Mouse (Mus musculus) ovary, adult 18-20 months (tissue): ENCODE measurements around the gene Fndc4.

Source experiments
- DNase-seq: peaks from one replicate; pipeline ENCODE4 v3.0.0; 2022; ENCODE audit warnings: low spot score, mixed read lengths

Fndc4 gene

GRCm38 (mm10) chr5:31295606-31296141 is at the start of gene Fndc4:
Gene Fndc4, minus strand, starts transcription at chr5:31296080.
- no peak for DNase-seq

DNA sequence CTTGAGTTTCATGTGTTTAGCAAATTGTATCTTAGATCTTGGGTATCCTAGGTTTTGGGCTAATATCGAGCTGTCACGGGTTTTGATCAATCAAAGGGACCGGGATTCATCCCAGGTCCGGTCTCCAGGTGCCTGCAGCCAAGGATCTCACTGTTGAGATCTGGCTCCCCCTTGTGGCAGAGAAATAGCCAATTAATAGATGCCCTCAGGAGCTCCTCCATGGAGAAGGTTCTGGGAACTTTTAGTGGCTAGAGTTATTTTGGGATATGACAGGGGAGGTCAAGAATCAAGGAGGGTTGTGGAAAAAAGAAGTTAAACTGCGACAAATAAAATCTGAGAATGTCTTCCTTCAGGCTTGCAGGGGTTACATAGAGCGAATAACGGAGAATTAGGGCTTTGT is 32.4 kb upstream of the Fndc4 start:
- DNase-seq = peak; percentile 14

DNA sequence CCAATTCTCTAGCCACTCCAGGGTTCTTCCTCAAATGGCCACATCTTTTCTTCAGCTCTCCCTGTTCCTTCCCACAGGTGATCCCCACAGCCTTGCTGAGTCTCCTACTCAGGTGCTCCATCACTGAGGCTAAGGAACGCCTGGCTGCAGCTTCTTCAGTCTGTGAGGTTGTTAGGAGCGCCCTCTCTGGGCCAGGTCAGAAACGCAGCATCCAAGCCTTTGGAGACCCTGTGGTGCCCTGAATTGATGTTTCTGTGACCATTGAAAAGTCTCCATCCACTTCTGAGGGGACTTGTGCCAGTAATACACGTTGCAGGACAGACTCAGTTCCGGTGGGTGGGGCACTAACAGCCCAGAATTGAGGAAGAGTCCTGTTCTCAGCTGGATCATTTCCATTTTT is 31.0 kb upstream of the Fndc4 start:
- no peak for DNase-seq

DNA sequence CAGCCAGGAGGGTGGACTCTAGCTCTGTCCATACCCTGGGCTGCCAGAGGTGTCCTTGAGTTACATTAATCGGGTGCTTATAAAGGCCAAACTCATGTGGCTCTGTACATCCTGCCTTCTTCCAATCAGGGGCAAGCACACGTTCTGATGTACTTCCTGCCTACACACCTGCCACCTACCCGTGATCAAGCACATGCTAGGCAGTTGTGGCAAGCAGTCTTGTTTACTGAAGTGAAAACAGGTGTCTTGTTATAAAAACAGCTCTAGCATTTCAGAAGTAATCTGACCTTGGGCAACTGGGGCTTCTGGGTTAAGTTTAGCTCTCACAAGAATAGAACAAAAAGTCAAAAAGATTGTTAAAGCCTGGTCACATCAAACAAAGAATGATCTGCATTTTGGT is 28.2 kb upstream of the Fndc4 start:
- DNase-seq = no peak

- no peak for DNase-seq
Measured at GRCm38 (mm10) chr5:31322776-31323175, 26.9 kb upstream of the Fndc4 start.

- no peak for DNase-seq
Measured at GRCm38 (mm10) chr5:31312806-31313205, 16.9 kb upstream of the Fndc4 start.

GRCm38 (mm10) chr5:31303093-31303492 is 7.2 kb upstream of the Fndc4 start:
- no peak for DNase-seq

DNA sequence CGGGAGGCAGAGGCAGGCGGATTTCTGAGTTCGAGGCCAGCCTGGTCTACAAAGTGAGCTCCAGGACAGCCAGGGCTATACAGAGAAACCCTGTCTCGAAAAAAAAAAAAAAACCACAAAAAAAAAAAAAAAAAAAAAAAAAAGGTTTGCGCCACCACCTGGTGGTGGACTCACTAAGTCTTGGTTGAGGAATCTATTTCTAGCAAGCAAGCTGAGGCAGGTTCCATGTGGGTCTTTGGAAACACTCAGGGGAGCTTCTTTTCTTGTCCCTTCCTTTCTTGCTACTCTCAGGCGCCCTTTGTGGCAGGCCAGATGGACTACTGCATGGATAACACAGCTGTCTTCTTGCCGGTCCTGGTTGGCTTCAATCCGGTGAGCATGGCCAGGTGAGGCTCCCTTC is 6.0 kb upstream of the Fndc4 start:
- DNase-seq = no peak

- no peak for DNase-seq
Measured at GRCm38 (mm10) chr5:31298486-31298885, 2.6 kb upstream of the Fndc4 start.

DNA sequence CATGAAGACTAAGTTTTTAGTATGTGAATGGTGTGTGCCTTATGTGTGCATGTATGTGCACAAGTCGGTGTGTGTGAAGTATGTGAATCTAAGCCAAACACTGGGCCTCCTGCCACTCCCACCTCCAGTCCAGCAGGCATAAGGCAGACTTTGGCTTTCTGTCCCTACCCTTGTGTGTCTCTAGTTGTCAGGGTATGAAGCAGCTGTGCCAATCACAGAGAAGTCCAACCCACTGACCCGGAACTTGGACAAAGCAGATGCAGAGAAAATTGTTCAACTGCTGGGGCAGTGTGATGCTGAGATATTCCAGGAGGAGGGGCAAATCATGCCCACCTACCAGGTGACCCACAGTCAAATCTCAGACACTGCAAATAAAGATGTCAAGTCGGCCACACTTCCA is 2.1 kb upstream of the Fndc4 start:
- no peak for DNase-seq

GRCm38 (mm10) chr5:31297047-31297757 is 1.3 kb upstream of the Fndc4 start, which contains the start of gene Gckr:
Gene Gckr, plus strand, starts transcription at chr5:31297443.
- DNase-seq = no peak

GRCm38 (mm10) chr5:31294964-31295605 is 795 bp downstream of the Fndc4 start:
- DNase-seq = no peak

- no peak for DNase-seq
Measured at GRCm38 (mm10) chr5:31291361-31291688, 4.6 kb downstream of the Fndc4 start.

- DNase-seq = peak; percentile 96
Measured at GRCm38 (mm10) chr5:31290521-31291360, 5.1 kb downstream of the Fndc4 start, which contains the start of gene Ift172. Gene Ift172, minus strand, starts transcription at chr5:31291116.

- no peak for DNase-seq
Measured at GRCm38 (mm10) chr5:31289626-31290230, 6.2 kb downstream of the Fndc4 start.

DNA sequence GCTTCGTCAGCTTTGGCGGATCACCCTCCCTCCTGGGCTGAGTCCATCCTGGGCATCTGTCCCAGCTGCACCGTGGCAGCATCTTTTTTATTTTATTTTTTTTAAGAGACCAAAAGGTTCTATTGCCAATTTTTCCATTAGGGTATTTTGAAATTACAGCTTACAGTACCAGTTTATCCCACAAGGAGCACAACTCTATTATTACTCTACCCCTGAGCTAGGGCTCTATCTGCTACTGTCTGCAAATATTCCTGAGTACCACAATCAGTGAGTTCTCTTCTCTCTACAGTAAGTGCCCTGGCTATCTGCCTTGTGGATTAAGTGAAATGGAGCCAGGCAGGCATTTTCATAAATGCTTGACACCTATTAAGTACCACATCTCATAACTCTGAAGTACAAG is 7.2 kb downstream of the Fndc4 start:
- no peak for DNase-seq

GRCm38 (mm10) chr5:31288225-31288624 is 7.7 kb downstream of the Fndc4 start:
- DNase-seq = no peak

DNA sequence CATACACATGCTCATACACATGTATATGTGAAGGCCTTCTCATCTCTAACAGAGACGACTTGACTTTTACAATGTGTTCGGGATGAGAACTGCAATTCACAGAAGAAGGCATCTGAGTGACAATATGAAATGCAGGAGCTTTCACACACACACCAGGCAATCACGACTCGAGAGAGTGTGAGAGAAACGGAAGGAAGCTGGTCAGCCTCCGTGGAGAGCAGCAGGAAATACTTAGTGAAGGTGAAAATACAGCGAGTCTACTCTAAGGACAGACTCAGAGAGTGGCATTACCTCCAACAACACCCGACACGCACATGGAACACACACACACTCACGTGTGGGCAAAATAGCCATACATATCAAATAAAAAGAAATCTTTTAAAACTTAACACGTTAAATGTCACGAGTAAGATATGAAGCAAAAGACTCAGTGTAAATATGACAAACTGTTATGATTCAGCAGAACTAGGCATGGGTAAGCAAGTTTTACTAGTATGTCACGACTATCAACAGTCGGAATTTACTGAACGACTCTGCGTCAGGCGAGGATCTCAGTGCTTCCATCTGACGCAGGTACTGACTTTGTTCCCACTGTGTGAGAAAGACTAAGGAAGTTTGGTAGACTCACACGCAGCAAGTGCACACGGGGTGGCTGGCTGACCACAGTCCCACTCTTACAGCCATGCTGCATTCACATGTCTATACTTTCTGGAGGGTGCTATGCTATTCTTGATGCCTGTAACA is 16.5 kb downstream of the Fndc4 start:
- DNase-seq = no peak

- no peak for DNase-seq
Measured at GRCm38 (mm10) chr5:31273018-31273417, 22.9 kb downstream of the Fndc4 start.

DNA sequence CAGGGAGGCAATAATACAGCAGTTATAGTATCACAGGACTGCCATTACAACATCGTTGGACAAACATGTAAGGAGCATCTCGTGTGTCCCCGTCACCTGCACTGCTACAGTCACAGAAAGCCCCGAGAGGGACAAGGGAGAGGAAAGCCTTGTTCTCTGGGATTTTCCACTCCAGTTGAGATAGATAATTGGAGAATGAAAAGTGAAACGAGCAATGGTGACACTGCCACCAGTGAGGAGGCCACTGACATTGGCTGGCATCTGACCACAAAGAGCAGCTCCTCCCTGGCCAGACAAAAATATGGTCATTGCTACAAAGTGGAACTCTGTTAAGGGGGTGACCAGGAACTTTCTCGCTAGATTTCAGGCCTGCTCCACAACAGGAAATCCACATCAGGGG is 28.2 kb downstream of the Fndc4 start:
- DNase-seq = no peak

DNA sequence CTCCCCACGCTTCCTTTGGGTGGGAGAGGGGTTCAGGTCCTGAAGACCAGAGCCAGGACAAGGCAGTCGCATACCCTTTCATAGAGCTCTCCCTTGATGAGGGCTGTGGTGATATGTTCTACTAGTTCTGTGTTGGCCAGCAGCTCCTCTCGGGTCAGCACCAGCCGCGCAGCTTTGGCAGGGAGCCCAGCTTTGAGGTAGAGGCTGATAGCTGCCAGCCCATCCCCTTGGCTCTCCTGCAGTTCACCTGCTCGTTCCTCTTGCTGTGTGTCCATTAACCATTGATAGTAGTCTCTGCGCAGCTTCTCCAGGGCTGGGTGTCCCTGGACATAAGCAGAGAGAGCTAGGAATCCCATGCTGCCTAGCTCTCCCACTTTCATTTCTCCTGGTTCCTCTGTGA is 29.8 kb downstream of the Fndc4 start:
- no peak for DNase-seq

DNA sequence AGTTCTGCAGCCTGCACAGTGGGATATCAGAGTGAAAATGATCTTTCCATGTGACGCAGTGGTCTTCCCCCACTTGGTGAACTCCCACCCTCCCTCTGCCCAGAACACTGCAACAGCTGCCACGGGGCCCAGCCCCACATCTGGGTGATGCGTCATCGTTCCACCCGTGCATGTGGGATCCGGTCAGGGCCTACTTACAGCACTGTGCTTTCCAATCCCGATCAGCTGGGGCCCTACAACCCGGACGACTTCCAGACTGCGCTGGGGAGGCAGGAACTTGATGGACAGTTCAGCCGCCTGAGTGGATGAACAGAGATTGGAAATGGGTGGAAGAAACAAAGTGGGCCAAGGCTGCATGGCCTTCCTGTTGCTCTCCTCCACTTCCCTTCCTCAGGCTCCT is 38.3 kb downstream of the Fndc4 start:
- DNase-seq = no peak
